In the genomic region with DNA sequence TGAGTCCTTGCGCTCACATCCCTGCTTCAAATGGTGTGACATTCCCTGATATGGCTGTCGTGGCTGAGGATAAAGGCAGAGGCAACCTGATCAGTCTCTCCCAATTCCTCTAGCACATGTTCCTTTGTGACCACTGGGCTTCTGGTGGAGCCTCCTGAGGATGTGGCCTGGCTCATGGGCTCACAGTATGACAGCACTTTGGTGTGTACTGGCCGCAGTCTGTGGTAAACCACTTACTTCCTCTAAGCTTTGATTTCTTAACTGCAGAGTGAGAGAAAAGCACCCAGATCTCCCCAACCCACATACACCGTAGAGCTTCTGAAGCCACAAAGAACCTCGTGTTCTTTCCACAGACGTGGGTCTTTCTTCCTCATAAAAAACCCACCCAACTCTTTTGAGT, we compare ENCODE assay signal across 11 mouse cellular contexts. TPM values are rescaled to one million over a fixed set of nuclear protein-coding genes. Genes with fewer than 3 reads are reported as not detected.
A peak's percentile ranks its signal among the peaks of the same experiment; 100 is the strongest.
DNase-seq lines count a peak whose midpoint lies in the region; ATAC-seq lines count a peak whose summit lies in the region.
"Had no signal": no experiment of that assay in that cellular context is flagged by ENCODE, and none has a peak within 500 bp of the region (broad histone marks: within the 10 kb centered on the region; RNA-seq: fewer than 3 reads in every experiment).

No protein-coding gene starts in this region.

- H3K9ac ChIP-seq in embryonic facial prominence, embryonic 14.5 days (ENCODE audit: low read depth, low read length), result no peak overlapping the region
- H3K9ac ChIP-seq: heart, embryonic 12.5 days; liver, embryonic 15.5 days had no signal

- 80% methylated on average over 6 of the region's 6 CpGs for WGBS in embryonic facial prominence, embryonic 14.5 days
- WGBS in embryonic facial prominence, embryonic 10.5 days, result 84% methylated on average over 6 of the region's 6 CpGs

- no peak overlapping the region for H3K4me2 ChIP-seq in embryonic facial prominence, embryonic 14.5 days (ENCODE audit: low read depth, low read length)
- H3K4me2 ChIP-seq: heart, embryonic 12.5 days; liver, embryonic 15.5 days had no signal

- H3K4me3 ChIP-seq in embryonic facial prominence, embryonic 14.5 days (ENCODE audit: low read depth, low read length), result no peak overlapping the region
- no peak overlapping the region for H3K4me3 ChIP-seq in embryonic facial prominence, embryonic 10.5 days
- H3K4me3 ChIP-seq: heart, embryonic 12.5 days; liver, embryonic 15.5 days had no signal

- H3K4me1 ChIP-seq in embryonic facial prominence, embryonic 14.5 days (ENCODE audit: control insufficient read depth, insufficient read depth, low read length), result no peaks in the 10 kb centered on the region
- 0 out of 2 replicates have a peak, but pooled peaks cover 5% of the 10 kb centered on the region for H3K4me1 ChIP-seq in embryonic facial prominence, embryonic 10.5 days

- DNase-seq in embryonic facial prominence, embryonic 14.5 days (ENCODE audit: low spot score), result peak; percentile 5
- DNase-seq in embryonic facial prominence, embryonic 10.5 days (ENCODE audit: low spot score), result no peak
- DNase-seq in B cell, adult 2 months, result peak; percentile 42 to 53
- DNase-seq in induced T-regulatory cell, adult 2 months (ENCODE audit: low read depth), result peak; percentile 73
- peak; percentile 12 to 17 for DNase-seq in spleen, adult 18-20 months
- DNase-seq in adrenal gland, postnatal 14 days, result no peak
- DNase-seq in testis, postnatal 10 days (ENCODE audit: low spot score), result no peak
- no peak for DNase-seq in right cerebral cortex, postnatal 25 days
- DNase-seq: cerebellum, adult 11 months had no signal

- no peaks in the 10 kb centered on the region for H3K27me3 ChIP-seq in embryonic facial prominence, embryonic 14.5 days (replicated peaks; ENCODE audit: control insufficient read depth, insufficient read depth, low read length)
- H3K27me3 ChIP-seq in embryonic facial prominence, embryonic 10.5 days (replicated peaks; ENCODE audit: low read depth, poor library complexity, severe bottlenecking), result no peaks in the 10 kb centered on the region
- H3K27me3 ChIP-seq: heart, embryonic 12.5 days had no signal

- ATAC-seq in embryonic facial prominence, embryonic 14.5 days (ENCODE audit: low read depth), result no peak

- no peak overlapping the region for H3K27ac ChIP-seq in embryonic facial prominence, embryonic 14.5 days (replicated peaks; ENCODE audit: low read depth, low read length)
- no peak overlapping the region for H3K27ac ChIP-seq in embryonic facial prominence, embryonic 10.5 days (replicated peaks)
- H3K27ac ChIP-seq: liver, embryonic 15.5 days had no signal

- H3K36me3 ChIP-seq in embryonic facial prominence, embryonic 14.5 days (ENCODE audit: control insufficient read depth, insufficient read depth, low read length), result no peaks in the 10 kb centered on the region
- H3K36me3 ChIP-seq in embryonic facial prominence, embryonic 10.5 days (replicated peaks), result no peaks in the 10 kb centered on the region
- H3K36me3 ChIP-seq: heart, embryonic 12.5 days; liver, embryonic 15.5 days had no signal

- no peaks in the 10 kb centered on the region for H3K9me3 ChIP-seq in embryonic facial prominence, embryonic 14.5 days (ENCODE audit: control insufficient read depth, low read length)
- H3K9me3 ChIP-seq in embryonic facial prominence, embryonic 10.5 days, result no peaks in the 10 kb centered on the region
- H3K9me3 ChIP-seq: heart, embryonic 12.5 days; liver, embryonic 15.5 days had no signal

RNA-seq across cellular contexts. Expression of gene Plxna1, which starts 59.1 kb away (rescaled TPM):
- polyA plus RNA-seq in embryonic facial prominence, embryonic 14.5 days (2014; fragmentation: Nextera tagmentation; extraction: Ambion mirVana), result 31.7 and 31.8 TPM in 2 replicates
- polyA plus RNA-seq in embryonic facial prominence, embryonic 10.5 days (2016; fragmentation: Nextera tagmentation; extraction: Ambion mirVana), result 24.9 and 25.5 TPM in 2 replicates
- total RNA-seq in adrenal gland, postnatal 14 days (2021), result 60.2 and 68.8 TPM in 2 replicates

Comparison
In these comparisons a context has a peak if more than half of its experiments do, and no peak if none do; other contexts are left out.
1. DNase-seq: peak in embryonic facial prominence, embryonic 14.5 days (single experiment), B cell, adult 2 months (2 of 2), induced T-regulatory cell, adult 2 months (single experiment) and spleen, adult 18-20 months (2 of 2); none in embryonic facial prominence, embryonic 10.5 days (single experiment), adrenal gland, postnatal 14 days (single experiment), testis, postnatal 10 days (single experiment) and right cerebral cortex, postnatal 25 days (single experiment).